Mouse (Mus musculus) cerebellum, adult 8-10 months (tissue): ENCODE measurements around the gene Tescl.
A peak's percentile ranks its signal among the peaks of the same experiment; 100 is the strongest.

Source experiments
- DNase-seq: peaks from one replicate; pipeline ENCODE4 v3.0.0; 2022

Tescl gene

DNA sequence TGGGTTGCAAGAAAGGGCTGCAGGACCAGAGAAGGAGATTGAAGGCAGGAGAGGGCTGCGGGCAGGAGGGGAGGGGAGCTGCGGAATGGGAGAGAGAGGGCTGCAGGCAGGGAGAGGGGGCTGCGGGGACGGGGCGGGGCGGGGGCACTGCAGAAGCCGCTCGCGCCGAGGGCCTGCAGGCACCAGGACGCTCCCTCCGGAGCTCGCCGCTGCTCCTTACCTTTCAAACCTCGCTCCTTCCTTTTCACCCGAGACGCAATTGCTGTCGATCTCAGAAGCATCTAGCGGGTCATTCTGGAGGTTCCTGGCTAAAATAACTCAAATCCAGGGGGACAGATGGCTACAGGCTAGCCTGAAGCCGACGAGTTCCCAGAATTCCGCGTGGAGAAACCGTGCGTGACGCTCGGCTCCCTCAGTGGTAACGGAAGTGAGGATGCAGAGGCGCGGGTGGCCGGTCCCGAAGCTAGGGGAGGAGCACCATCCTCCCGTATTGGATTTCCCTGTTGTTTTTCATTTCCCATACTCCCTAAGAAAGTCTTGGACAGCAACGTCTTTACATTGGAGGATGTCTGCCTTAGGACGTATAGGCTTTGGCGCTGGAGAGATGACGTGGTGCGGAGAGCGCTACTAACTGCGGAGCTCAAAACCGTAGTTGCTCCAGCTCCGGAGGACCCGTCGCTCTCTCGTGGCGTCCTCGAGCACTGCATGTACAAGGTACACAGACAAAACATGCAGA, 34.6 kb downstream of the Tescl start:
- DNase-seq: peak; percentile 86

DNA sequence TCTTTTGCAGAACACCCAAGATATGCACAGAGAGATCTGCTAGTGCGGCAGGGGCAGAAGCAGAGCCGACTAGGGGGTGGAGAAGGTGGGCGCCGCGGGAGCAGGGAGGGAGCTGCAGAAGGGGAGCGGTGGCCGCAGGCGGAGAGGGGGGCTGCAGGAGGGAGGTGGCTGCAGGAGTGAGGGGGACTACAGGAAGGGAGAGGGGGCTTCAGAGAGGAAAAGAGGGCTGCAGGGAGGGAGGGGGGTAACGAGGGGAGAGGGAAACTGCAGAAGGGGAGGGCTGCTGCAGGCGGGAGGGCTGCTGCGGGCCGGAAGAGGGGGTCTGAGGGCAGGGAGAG, 35.1 kb downstream of the Tescl start:
- DNase-seq: no peak

DNA sequence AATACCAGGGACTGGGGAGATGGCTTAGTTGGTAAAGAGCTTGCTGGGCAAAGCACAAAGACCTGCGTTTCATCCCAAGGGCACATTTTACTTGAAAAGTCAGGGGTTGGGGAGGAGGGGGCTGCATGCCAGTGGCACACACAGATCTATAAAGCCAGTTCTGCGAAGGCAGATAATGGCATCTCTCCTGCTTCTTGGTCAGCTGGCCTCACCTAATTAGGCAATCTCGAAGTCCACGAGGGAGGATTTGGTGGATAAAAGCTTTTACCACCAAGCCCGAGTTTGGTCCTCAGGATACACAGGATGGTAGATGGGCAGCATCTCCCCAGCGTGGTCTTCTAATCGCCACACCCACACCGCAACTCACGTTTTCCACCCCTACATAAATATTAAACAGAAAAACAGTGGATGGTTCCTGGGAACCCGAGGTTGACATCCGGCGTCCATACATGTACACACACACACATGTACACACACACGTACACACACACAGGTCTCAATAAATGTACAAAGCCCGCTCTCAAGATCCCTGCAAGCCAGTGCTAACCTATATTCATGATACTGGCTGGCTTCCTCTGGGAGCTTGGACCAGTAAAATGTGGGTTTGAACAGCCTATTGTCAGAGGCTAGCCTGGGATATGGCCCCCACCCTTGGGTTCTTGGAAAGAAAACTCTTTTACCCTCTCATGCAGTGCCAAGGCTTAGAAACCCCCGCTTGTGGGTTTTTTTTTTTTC, 36.2 kb downstream of the Tescl start:
- no peak for DNase-seq

DNA sequence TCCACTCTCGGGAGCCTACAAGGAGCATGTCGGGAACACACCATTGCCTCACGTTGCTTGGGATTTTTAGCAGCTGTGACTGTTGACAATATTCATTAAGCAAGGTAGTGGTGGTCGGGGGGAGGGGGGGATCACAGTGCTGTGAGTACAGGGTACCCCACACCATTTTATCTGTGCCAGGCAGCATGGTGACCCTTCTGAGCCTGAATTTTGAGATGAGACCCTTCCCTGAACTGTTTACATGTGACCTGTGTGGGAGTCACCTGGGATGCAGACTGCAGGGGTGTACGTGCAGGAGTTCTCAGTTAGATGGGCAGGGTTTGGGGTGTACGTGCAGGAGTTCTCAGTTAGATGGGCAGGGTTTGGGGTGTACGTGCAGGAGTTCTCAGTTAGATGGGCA, 37.4 kb downstream of the Tescl start:
- no peak for DNase-seq

DNA sequence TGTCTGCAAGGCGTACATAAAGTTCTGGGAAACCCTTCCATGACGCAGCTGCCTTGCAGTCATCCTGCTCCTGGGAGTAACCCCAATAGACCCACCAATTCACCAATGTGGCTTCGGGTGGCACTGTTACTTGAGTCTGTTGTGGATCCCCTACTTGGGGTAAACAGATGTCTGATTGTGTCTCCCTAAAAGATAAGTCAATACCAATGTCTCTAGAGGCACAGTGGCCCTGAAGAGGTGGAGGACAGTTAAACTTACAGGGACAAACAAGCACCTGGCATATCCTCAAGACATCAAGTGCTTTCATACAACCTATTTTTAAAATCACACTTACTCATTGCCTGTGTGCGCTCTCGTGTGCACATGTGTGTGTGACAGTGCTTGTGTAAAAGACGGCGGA, 38.4 kb downstream of the Tescl start:
- no peak for DNase-seq

DNA sequence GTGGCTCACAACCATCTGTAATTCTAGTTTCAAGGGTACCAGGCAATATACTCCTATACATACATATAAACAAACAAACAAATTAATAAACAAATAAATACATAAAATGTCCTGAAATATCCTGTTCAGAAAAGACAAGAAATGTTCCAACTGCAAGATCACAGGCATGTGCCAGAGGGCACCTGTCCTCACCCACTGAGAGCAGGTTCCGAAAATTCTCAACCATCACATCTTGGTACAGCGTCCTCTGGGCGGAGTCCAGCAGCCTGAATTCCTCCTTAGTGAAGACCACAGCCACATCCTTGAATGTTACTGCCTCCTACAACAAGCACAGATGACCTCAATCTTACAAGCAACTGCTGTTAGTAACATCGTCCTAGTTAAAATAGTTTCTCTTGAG, 39.0 kb downstream of the Tescl start:
- DNase-seq: no peak

DNA sequence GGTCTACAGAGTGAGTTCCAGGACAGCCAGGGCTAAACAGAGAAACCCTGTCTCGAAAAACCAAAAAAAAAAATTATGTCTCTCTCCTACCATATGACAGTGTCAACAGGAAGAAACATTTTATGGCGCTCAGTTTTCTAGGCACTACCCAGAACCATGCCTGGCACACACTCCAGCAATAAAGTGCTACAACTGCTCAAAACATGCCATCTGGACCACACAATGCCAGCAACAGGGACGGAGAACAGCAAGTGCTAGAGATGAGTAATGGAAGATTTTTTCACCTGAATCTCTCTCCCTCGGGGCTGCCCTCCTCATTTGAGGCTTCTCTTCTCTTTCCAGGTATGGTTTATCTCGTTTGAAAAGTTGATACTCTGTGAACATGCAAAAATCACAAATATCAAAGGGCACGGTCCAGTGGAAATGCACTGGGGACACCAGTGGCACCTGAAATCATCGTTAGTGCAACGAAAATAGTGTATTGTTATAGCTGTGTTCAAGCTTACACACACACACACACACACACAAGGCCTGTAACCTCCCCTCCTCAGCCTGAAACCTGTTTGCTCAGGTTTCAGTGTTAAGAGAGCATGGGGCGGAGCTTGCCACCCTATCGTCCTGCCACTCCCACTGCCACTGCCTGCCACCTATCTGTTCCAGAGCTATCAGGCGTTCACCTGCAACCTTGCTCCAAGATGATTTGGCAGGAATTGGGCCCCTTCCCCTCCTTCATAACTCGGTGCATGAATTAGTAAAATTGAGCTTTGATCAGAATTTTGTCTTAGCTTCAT, 40.5 kb downstream of the Tescl start:
- DNase-seq: no peak

DNA sequence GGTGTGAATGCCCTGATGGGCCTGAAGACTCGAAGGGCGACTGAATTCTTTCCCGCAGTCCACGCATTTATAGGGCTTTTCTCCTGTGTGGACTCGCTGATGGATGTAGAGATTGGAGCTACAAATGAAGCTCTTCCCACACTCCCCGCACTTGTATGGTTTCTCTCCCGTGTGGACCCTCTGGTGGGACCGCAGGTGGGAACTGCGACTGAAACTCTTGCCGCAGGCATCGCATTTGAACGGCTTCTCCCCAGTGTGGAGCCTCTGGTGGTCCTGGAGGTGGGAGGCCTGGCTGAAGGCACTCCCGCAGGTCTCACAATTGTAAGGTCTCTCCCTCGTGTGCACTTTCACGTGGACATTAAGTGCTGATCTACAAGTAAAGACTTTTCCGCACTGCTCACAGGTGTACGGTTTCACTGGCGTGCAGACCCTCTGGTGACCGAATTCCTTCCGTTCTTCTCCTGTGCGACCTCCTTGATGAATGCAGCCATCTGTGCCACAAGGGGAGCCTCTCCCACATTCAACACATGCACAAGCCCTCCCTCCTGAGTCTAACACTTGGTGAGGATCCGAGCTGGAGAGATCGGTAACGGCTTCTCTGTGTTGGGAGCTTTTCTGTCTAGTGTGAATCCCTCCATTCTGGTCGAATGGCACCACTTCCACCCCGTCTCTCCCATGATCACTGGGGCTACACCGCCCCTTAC, 42.2 kb downstream of the Tescl start:
- no peak for DNase-seq

DNA sequence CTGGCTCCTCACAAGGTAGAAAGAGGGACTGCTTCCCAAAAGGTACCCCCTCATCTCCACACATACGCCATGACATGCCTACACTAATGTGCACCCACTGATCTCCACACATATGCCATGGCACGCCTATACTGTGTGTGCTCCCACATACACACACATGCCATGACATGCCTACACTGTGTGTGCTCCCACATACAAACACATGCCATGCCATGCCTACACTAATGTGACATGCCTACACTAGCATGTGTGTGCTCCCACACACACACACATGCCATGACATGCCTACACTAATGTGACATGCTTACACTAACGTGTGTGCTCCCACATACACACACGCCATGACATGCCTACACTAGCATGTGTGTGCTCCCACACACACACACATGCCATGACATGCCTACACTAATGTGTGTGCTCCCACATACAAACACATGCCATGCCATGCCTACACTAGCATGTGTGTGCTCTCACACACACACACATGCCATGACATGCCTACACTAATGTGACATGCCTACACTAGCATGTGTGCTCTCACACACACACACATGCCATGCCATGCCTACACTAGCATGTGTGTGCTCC, 43.5 kb downstream of the Tescl start:
- DNase-seq: no peak

DNA sequence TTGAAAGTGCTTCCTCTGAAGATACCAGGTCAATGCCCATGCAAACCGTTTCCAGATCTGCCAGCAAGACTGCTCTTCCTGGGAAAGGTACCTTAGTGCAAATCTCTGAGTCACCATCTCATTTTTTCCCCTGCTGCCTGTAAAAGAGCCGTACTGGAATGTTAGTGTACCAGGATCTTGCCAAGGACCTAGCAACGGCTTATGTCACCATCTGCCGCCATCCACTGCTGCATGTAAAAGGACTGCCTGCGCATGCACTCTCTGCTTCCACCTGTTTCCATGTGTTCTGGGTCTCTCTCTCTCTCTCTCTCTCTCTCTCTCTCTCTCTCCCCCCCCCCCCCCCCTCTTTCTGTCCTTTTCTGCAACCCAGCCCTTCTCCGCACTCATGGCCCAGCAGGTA, 45.2 kb downstream of the Tescl start:
- DNase-seq: no peak

DNA sequence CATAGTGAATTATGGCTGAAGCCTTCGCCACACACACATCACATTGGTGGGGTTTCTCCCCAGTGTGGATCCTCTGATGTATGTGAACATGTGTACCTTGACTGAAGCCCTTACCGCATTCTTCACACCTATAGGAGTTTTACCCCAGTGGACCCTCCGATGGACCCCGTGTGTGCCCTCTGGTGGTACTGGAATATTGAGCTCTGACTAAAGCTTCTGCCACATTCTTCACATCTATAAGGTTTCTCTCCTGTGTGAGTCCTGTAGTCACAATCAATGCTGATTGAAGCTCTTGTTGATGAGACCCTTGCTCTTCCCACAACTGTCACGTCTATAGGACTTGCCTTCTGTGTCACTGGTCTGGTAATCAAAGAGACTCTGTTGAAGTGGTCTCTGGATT, 46.1 kb downstream of the Tescl start:
- no peak for DNase-seq

DNA sequence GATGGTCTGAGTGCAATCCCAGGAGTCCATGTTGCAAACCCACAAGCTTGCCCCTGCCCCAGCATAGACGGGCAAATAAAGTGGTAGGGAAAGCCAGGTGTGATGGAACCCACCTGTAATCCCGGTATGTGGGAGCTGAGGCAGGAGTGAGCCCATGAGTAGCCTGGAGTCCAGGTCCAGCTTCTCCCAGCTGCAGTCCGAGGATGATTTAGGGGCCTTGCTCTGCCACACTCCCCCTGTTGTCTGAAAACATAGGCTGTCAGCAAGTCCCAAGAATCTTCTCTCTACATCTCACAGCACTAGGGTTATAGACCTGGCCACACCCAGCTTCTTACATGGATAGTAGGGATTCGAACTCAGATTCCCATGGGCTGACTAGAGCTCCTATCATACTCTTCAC, 46.8 kb downstream of the Tescl start:
- DNase-seq: no peak

DNA sequence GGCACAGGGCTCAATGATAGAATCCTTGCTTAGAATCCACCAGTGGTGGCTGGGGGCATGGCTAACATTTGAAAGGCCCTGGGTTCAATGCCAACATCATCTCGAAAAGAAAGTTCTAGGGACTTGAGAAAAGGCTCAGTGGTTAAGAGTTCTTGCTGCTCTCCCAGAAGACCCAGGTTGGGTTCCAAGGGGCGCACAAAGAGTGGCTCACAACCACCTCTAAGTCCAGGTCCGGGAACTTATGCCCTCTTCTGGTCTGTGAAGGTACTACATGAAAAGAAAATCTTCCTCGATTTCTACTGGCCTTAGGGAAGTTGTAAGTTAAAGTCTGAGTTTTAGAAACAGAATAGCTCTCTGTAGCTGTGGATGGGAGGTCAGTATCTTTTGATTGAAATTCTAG, 47.6 kb downstream of the Tescl start:
- no peak for DNase-seq
